Mouse (Mus musculus) E14TG2a.4 (cell line): Measurements from ENCODE around the gene Flywch1.

ENCODE experiments used
- CTCF ChIP-seq: conservative IDR thresholded peaks from 2 replicates; pipeline ENCODE4 v1.5.1; 2014; ENCODE audit warnings: low read length
- POU5F1 ChIP-seq: IDR thresholded peaks from 2 replicates; pipeline ENCODE4 v1.6.1; 2014; ENCODE audit warnings: low read length, borderline replicate concordance

- no peak for TF ChIP-seq POU5F1
- no peak for TF ChIP-seq CTCF
These were observed 4.8 kb upstream of the Flywch1 start for GRCm38 (mm10) chr17:23776216-23776615.
